Mouse (Mus musculus): ENCODE measurements around the gene Trim15. TPM values are rescaled to one million over a fixed set of nuclear protein-coding genes. Genes with fewer than 3 reads are reported as not detected.
A peak's percentile ranks its signal among the peaks of the same experiment; 100 is the strongest.

The Trim15 gene
- polyA plus RNA-seq, 1 experiment, result 0.30 TPM

GRCm38 (mm10) chr17:36849992-36850391 lies 17.0 kb downstream of the Trim15 start:
- no peak for TF ChIP-seq POLR2A (IDR thresholded peaks at IDR 0.05; ENCODE audit: borderline replicate concordance, extremely low read depth, low read depth, low read length)
- no peak for TF ChIP-seq CTCF (IDR thresholded peaks at IDR 0.05; ENCODE audit: insufficient read depth, low read length)
- Histone ChIP-seq H3K4me3 (replicated peaks; ENCODE audit: extremely low read depth, low read depth, low read length) (no peak overlapping the region), H3K4me1 (ENCODE audit: control insufficient read depth, insufficient read depth, low read length) (no peaks in the 10 kb centered on the region)
- 56% methylated on average over 2 of the region's 2 CpGs for WGBS
- no peak for DNase-seq

- no peak for TF ChIP-seq POLR2A (IDR thresholded peaks at IDR 0.05; ENCODE audit: borderline replicate concordance, extremely low read depth, low read depth, low read length)
- no peak for TF ChIP-seq CTCF (IDR thresholded peaks at IDR 0.05; ENCODE audit: insufficient read depth, low read length)
- 62% methylated on average over 5 of the region's 5 CpGs for WGBS
- DNase-seq, result no peak
- H3K4me3 ChIP-seq (replicated peaks; ENCODE audit: extremely low read depth, low read depth, low read length), result no peak overlapping the region
- H3K4me1 ChIP-seq (ENCODE audit: control insufficient read depth, insufficient read depth, low read length), result no peaks in the 10 kb centered on the region
Measured at GRCm38 (mm10) chr17:36848911-36849310, 18.1 kb downstream of the Trim15 start.

GRCm38 (mm10) chr17:36844725-36845124 lies 22.3 kb downstream of the Trim15 start:
- TF ChIP-seq CTCF (IDR thresholded peaks at IDR 0.05; ENCODE audit: insufficient read depth, low read length) (no peak), POLR2A (IDR thresholded peaks at IDR 0.05; ENCODE audit: borderline replicate concordance, extremely low read depth, low read depth, low read length) (no peak)
- 52% methylated on average over 1 of the region's 1 CpGs for WGBS

GRCm38 (mm10) chr17:36844286-36844719 lies 22.7 kb downstream of the Trim15 start:
- Histone ChIP-seq H3K4me1 (ENCODE audit: control insufficient read depth, insufficient read depth, low read length) (no peaks in the 10 kb centered on the region; the same call in 1 of the 2 replicates), H3K4me3 (replicated peaks; ENCODE audit: extremely low read depth, low read depth, low read length) (no peak overlapping the region)
- no peak for DNase-seq
- TF ChIP-seq POLR2A (IDR thresholded peaks at IDR 0.05; ENCODE audit: borderline replicate concordance, extremely low read depth, low read depth, low read length) (no peak), CTCF (IDR thresholded peaks at IDR 0.05; ENCODE audit: insufficient read depth, low read length) (no peak)

More at GRCm38 (mm10) chr17:36844725-36845124, 22.3 kb downstream of the Trim15 start:
- DNase-seq, result no peak
- Histone ChIP-seq H3K4me3 (replicated peaks; ENCODE audit: extremely low read depth, low read depth, low read length) (no peak overlapping the region), H3K4me1 (ENCODE audit: control insufficient read depth, insufficient read depth, low read length) (no peaks in the 10 kb centered on the region; the same call in 1 of the 2 replicates)

- DNase-seq, result no peak
- WGBS, result 91% methylated on average over 7 of the region's 7 CpGs
- H3K4me1 ChIP-seq (ENCODE audit: control insufficient read depth, insufficient read depth, low read length), result no peaks in the 10 kb centered on the region; the same call in 1 of the 2 replicates
Measured at GRCm38 (mm10) chr17:36843696-36844095, 23.3 kb downstream of the Trim15 start.

GRCm38 (mm10) chr17:36840961-36841445 lies 26.0 kb downstream of the Trim15 start:
- Histone ChIP-seq H3K4me1 (ENCODE audit: control insufficient read depth, insufficient read depth, low read length) (peaks cover 3% of the 10 kb centered on the region; the same call in 1 of the 2 replicates), H3K4me3 (replicated peaks; ENCODE audit: extremely low read depth, low read depth, low read length) (no peak overlapping the region)
- TF ChIP-seq CTCF (IDR thresholded peaks at IDR 0.05; ENCODE audit: insufficient read depth, low read length) (no peak), POLR2A (IDR thresholded peaks at IDR 0.05; ENCODE audit: borderline replicate concordance, extremely low read depth, low read depth, low read length) (no peak)
- no peak for DNase-seq

More at GRCm38 (mm10) chr17:36843696-36844095, 23.3 kb downstream of the Trim15 start:
- H3K4me3 ChIP-seq (replicated peaks; ENCODE audit: extremely low read depth, low read depth, low read length), result no peak overlapping the region
- no peak for TF ChIP-seq POLR2A (IDR thresholded peaks at IDR 0.05; ENCODE audit: borderline replicate concordance, extremely low read depth, low read depth, low read length)
- TF ChIP-seq CTCF (IDR thresholded peaks at IDR 0.05; ENCODE audit: insufficient read depth, low read length), result no peak

GRCm38 (mm10) chr17:36839931-36840330 lies 27.1 kb downstream of the Trim15 start:
- WGBS, result 84% methylated on average over 3 of the region's 3 CpGs
- Histone ChIP-seq H3K4me3 (replicated peaks; ENCODE audit: extremely low read depth, low read depth, low read length) (no peak overlapping the region), H3K4me1 (ENCODE audit: control insufficient read depth, insufficient read depth, low read length) (peaks cover 3% of the 10 kb centered on the region; the same call in 1 of the 2 replicates)
- TF ChIP-seq CTCF (IDR thresholded peaks at IDR 0.05; ENCODE audit: insufficient read depth, low read length) (no peak), POLR2A (IDR thresholded peaks at IDR 0.05; ENCODE audit: borderline replicate concordance, extremely low read depth, low read depth, low read length) (no peak)
- DNase-seq, result no peak

- DNase-seq, result no peak
- 70% methylated on average over 5 of the region's 5 CpGs for WGBS
- peaks cover 3% of the 10 kb centered on the region; the same call in 1 of the 2 replicates for H3K4me1 ChIP-seq (ENCODE audit: control insufficient read depth, insufficient read depth, low read length)
- no peak for TF ChIP-seq CTCF (IDR thresholded peaks at IDR 0.05; ENCODE audit: insufficient read depth, low read length)
- TF ChIP-seq POLR2A (IDR thresholded peaks at IDR 0.05; ENCODE audit: borderline replicate concordance, extremely low read depth, low read depth, low read length), result no peak
- no peak overlapping the region for H3K4me3 ChIP-seq (replicated peaks; ENCODE audit: extremely low read depth, low read depth, low read length)
Measured at GRCm38 (mm10) chr17:36839001-36839400, 28.0 kb downstream of the Trim15 start.

- 1% methylated on average over 58 of the region's 58 CpGs for WGBS
- H3K4me1 ChIP-seq (ENCODE audit: control insufficient read depth, insufficient read depth, low read length), result peaks cover 3% of the 10 kb centered on the region; the same call in 1 of the 2 replicates
- peak; percentile 98 for DNase-seq
- TF ChIP-seq POLR2A (IDR thresholded peaks at IDR 0.05; ENCODE audit: borderline replicate concordance, extremely low read depth, low read depth, low read length), result peak; percentile 71; the same call in 1 of the 2 replicates
- TF ChIP-seq CTCF (IDR thresholded peaks at IDR 0.05; ENCODE audit: insufficient read depth, low read length), result no peak
- H3K4me3 ChIP-seq (replicated peaks; ENCODE audit: extremely low read depth, low read depth, low read length), result peak within 1 kb of the TSS; percentile 88
Measured at GRCm38 (mm10) chr17:36836874-36837647, 29.9 kb downstream of the Trim15 start, which contains the start of gene Trim26. Gene Trim26, plus strand, starts transcription at chr17:36837134.

Data from lung, adult 2 months (tissue).